Mouse (Mus musculus) heart, embryonic 11.5 days (tissue): Measurements from ENCODE around the gene Erich3. TPM values are rescaled to one million over a fixed set of nuclear protein-coding genes. Genes with fewer than 3 reads are reported as not detected.

Experiments used
- ATAC-seq: fragments of 200-750 bp; cut with Nextera tagmentation; replicated peaks from 2 replicates; pipeline ENCODE4 v1.8.0; 2017; ENCODE audit warnings: moderate library complexity; ENCODE audit not compliant: insufficient number of reproducible peaks, low FRiP score, low TSS enrichment
- H3K27ac ChIP-seq: fragments of 300-500 bp; sonication (generic); 2 replicates; pipeline ENCODE4 v1.5.1; 2014; ENCODE audit warnings: mild to moderate bottlenecking, low read depth, low read length
- H3K27me3 ChIP-seq: fragments of 300-500 bp; sonication (generic); 2 replicates; pipeline ENCODE4 v1.6.1; 2014; ENCODE audit warnings: mild to moderate bottlenecking, low read length, mixed read lengths; ENCODE audit not compliant: control insufficient read depth, insufficient read depth
- H3K36me3 ChIP-seq: fragments of 300-500 bp; sonication (generic); 2 replicates; pipeline ENCODE4 v1.6.1; 2014; ENCODE audit warnings: mild to moderate bottlenecking, low read length, moderate library complexity, mixed read lengths; ENCODE audit not compliant: control insufficient read depth, insufficient read depth
- H3K4me1 ChIP-seq: fragments of 300-500 bp; sonication (generic); 2 replicates; pipeline ENCODE4 v1.6.1; 2014; ENCODE audit warnings: low read length; ENCODE audit not compliant: control insufficient read depth, insufficient read depth
- H3K4me2 ChIP-seq: fragments of 300-500 bp; sonication (generic); 2 replicates; pipeline ENCODE4 v1.6.1; 2014; ENCODE audit warnings: mild to moderate bottlenecking, moderate library complexity
- H3K4me3 ChIP-seq: fragments of 300-500 bp; sonication (generic); 2 replicates; pipeline ENCODE4 v1.5.1; 2014; ENCODE audit warnings: low read depth, low read length
- H3K9ac ChIP-seq: fragments of 300-500 bp; sonication (generic); 2 replicates; pipeline ENCODE4 v1.6.1; 2014; ENCODE audit warnings: mild to moderate bottlenecking, low read depth, low read length, moderate library complexity
- H3K9me3 ChIP-seq: fragments of 300-500 bp; sonication (generic); replicated peaks from 2 replicates; pipeline ENCODE4 v1.6.1; 2016; ENCODE audit warnings: low read length; ENCODE audit not compliant: control insufficient read depth
- WGBS: fragments of 180-500 bp; shearing (Covaris S2); extraction: QIAGEN DNeasy Blood & Tissue Kit; methylation state at CpG from one replicate; pipeline ENCODE4 v1.1.7; 2014; ENCODE audit not compliant: insufficient replicate concordance; 5-methylcytosine and 5-hydroxymethylcytosine counted together
- polyA plus RNA-seq: library from polyadenylated mRNA; unstranded; fragments of >200 nt; fragmentation: Nextera tagmentation; extraction: Ambion mirVana; gene quantifications from 2 replicates; pipeline ENCODE4 v1.2.1, GENCODE M21; 2014

Erich3 gene
- polyA plus RNA-seq, 1 experiment from 2014 or later, result 0.21 TPM

GRCm38 (mm10) chr3:154664636-154665035 is 977 bp downstream of the Erich3 start:
- Histone ChIP-seq H3K4me1 (peaks cover 2% of the 10 kb centered on the region; the same call in 1 of the 2 replicates), H3K9me3 (no peaks in the 10 kb centered on the region), H3K36me3 (no peaks in the 10 kb centered on the region), H3K9ac (no peak overlapping the region), H3K4me2 (peak overlapping the region; percentile 86), H3K4me3 (no peak overlapping the region), H3K27ac (no peak overlapping the region), H3K27me3 (peaks cover 38% of the 10 kb centered on the region)
- WGBS, result 29% methylated on average over 4 of the region's 4 CpGs
- no peak for ATAC-seq

- Histone ChIP-seq H3K9ac (no peak overlapping the region), H3K27ac (no peak overlapping the region), H3K4me2 (no peak overlapping the region), H3K36me3 (no peaks in the 10 kb centered on the region), H3K4me3 (no peak overlapping the region), H3K27me3 (peaks cover 28% of the 10 kb centered on the region), H3K4me1 (peaks cover 2% of the 10 kb centered on the region; the same call in 1 of the 2 replicates), H3K9me3 (no peaks in the 10 kb centered on the region)
- ATAC-seq, result no peak
- 77% methylated on average over 3 of the region's 3 CpGs for WGBS
Observed at GRCm38 (mm10) chr3:154668485-154668884, 4.8 kb downstream of the Erich3 start.

- Histone ChIP-seq H3K27me3 (peaks cover 8% of the 10 kb centered on the region), H3K9me3 (no peaks in the 10 kb centered on the region), H3K27ac (no peak overlapping the region), H3K4me2 (no peak overlapping the region), H3K36me3 (no peaks in the 10 kb centered on the region), H3K4me3 (no peak overlapping the region), H3K4me1 (no peaks in the 10 kb centered on the region), H3K9ac (no peak overlapping the region)
- 76% methylated on average over 6 of the region's 6 CpGs for WGBS
- no peak for ATAC-seq
Observed at GRCm38 (mm10) chr3:154670584-154670983, 6.9 kb downstream of the Erich3 start.

- Histone ChIP-seq H3K4me1 (no peaks in the 10 kb centered on the region), H3K27me3 (peaks cover 4% of the 10 kb centered on the region), H3K4me2 (no peak overlapping the region), H3K4me3 (no peak overlapping the region), H3K9me3 (no peaks in the 10 kb centered on the region), H3K9ac (no peak overlapping the region), H3K36me3 (no peaks in the 10 kb centered on the region), H3K27ac (no peak overlapping the region)
- 66% methylated on average over 5 of the region's 5 CpGs for WGBS
- ATAC-seq, result no peak
Observed at GRCm38 (mm10) chr3:154671013-154671412, 7.4 kb downstream of the Erich3 start.

GRCm38 (mm10) chr3:154673326-154673725 is 9.7 kb downstream of the Erich3 start:
- WGBS, result 54% methylated on average over 8 of the region's 8 CpGs
- Histone ChIP-seq H3K4me1 (no peaks in the 10 kb centered on the region), H3K9me3 (no peaks in the 10 kb centered on the region), H3K4me2 (no peak overlapping the region), H3K9ac (no peak overlapping the region), H3K27me3 (no peaks in the 10 kb centered on the region; the same call in 1 of the 2 replicates), H3K36me3 (no peaks in the 10 kb centered on the region), H3K27ac (no peak overlapping the region), H3K4me3 (no peak overlapping the region)
- no peak for ATAC-seq

- Histone ChIP-seq H3K27ac (no peak overlapping the region), H3K9ac (no peak overlapping the region), H3K4me1 (no peaks in the 10 kb centered on the region), H3K4me2 (no peak overlapping the region), H3K27me3 (no peaks in the 10 kb centered on the region), H3K4me3 (no peak overlapping the region), H3K9me3 (no peaks in the 10 kb centered on the region), H3K36me3 (no peaks in the 10 kb centered on the region)
- no peak for ATAC-seq
- 60% methylated on average over 2 of the region's 2 CpGs for WGBS
Observed at GRCm38 (mm10) chr3:154682570-154682969, 18.9 kb downstream of the Erich3 start.

GRCm38 (mm10) chr3:154683667-154684066 is 20.0 kb downstream of the Erich3 start:
- H3K4me1 ChIP-seq, result no peaks in the 10 kb centered on the region
- H3K27ac ChIP-seq, result no peak overlapping the region
- H3K4me2 ChIP-seq, result no peak overlapping the region
- no peaks in the 10 kb centered on the region for H3K36me3 ChIP-seq
- no peak overlapping the region for H3K9ac ChIP-seq
- WGBS, result 72% methylated on average over 2 of the region's 2 CpGs
- no peaks in the 10 kb centered on the region for H3K9me3 ChIP-seq
- no peaks in the 10 kb centered on the region for H3K27me3 ChIP-seq
- no peak for ATAC-seq
- no peak overlapping the region for H3K4me3 ChIP-seq

GRCm38 (mm10) chr3:154690260-154690659 is 26.6 kb downstream of the Erich3 start:
- Histone ChIP-seq H3K4me1 (peaks cover 2% of the 10 kb centered on the region), H3K4me3 (no peak overlapping the region), H3K9me3 (no peaks in the 10 kb centered on the region), H3K36me3 (no peaks in the 10 kb centered on the region), H3K9ac (no peak overlapping the region), H3K27me3 (no peaks in the 10 kb centered on the region), H3K27ac (no peak overlapping the region), H3K4me2 (no peak overlapping the region)
- ATAC-seq, result no peak

GRCm38 (mm10) chr3:154691897-154692571 is 28.4 kb downstream of the Erich3 start:
- no peak overlapping the region for H3K4me3 ChIP-seq
- no peak overlapping the region for H3K27ac ChIP-seq
- no peak overlapping the region for H3K9ac ChIP-seq
- peak; percentile 73 for ATAC-seq
- H3K36me3 ChIP-seq, result no peaks in the 10 kb centered on the region
- H3K27me3 ChIP-seq, result no peaks in the 10 kb centered on the region
- H3K9me3 ChIP-seq, result no peaks in the 10 kb centered on the region
- H3K4me2 ChIP-seq, result peak overlapping the region; percentile 9
- peaks cover 7% of the 10 kb centered on the region for H3K4me1 ChIP-seq
- 48% methylated on average over 14 of the region's 14 CpGs for WGBS
